Mouse (Mus musculus) kidney, adult 10 weeks (tissue): ENCODE measurements around the gene Rab21. TPM values are rescaled to one million over a fixed set of nuclear protein-coding genes. Genes with fewer than 3 reads are reported as not detected.

Experiments
- polyA plus RNA-seq: library from polyadenylated mRNA; stranded (reverse); fragments of 350-450 nt; fragmentation: Illumina TruSeq; extraction: RNeasy Lipid Tissue Mini Kit (QIAGEN cat#74804); gene quantifications from one replicate; pipeline ENCODE4 v1.2.3, GENCODE M21; 2014; ENCODE audit warnings: low read depth, low replicate concordance

Rab21 gene
- polyA plus RNA-seq, result 96.2 TPM

GRCm38 (mm10) chr10:115315473-115316171 lies at the start of gene Rab21:
Gene Rab21 (minus strand): TSS chr10:115315594.

DNA sequence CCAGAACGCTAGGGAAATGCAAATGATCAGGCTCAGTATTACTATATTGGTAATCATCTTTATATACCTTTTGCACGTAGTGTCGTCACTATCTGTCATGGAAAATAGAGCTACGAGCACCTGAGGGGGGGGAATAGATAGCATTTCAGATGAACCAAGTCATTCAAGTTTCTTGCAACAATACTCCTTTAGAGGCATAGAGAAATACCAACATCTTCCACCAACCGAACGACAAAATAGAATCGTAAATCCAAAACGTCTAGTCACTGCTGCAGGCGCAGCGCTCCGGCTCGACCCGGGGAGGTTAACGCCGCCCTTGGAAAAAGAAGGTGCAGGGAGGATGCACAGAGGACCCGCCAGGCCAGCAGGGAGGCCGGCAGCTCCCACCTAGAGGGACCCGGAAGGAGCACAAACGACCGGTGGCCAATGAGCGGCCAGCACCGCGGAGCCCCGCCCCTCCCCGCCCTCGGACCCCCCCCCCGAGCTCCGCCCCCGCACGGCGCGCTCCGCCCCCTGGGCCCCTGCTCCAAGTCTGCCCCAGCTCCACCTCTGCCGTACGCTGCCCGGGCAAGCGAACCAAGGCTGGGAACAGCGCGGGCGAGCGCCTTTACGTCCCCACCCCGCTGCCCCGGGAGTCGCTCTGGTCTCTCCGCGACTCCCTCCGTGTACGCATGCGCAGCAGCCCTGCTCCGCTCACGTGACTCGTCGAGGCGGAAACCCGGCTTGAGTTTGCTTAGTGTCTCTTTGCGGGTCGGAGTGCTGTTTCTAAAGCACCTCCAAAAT lies 46.6 kb upstream of the Rab21 start, which contains the start of gene Tmem19:
Tmem19 (minus strand) TSS at position 662 of the 783 bp plus-strand sequence.

DNA sequence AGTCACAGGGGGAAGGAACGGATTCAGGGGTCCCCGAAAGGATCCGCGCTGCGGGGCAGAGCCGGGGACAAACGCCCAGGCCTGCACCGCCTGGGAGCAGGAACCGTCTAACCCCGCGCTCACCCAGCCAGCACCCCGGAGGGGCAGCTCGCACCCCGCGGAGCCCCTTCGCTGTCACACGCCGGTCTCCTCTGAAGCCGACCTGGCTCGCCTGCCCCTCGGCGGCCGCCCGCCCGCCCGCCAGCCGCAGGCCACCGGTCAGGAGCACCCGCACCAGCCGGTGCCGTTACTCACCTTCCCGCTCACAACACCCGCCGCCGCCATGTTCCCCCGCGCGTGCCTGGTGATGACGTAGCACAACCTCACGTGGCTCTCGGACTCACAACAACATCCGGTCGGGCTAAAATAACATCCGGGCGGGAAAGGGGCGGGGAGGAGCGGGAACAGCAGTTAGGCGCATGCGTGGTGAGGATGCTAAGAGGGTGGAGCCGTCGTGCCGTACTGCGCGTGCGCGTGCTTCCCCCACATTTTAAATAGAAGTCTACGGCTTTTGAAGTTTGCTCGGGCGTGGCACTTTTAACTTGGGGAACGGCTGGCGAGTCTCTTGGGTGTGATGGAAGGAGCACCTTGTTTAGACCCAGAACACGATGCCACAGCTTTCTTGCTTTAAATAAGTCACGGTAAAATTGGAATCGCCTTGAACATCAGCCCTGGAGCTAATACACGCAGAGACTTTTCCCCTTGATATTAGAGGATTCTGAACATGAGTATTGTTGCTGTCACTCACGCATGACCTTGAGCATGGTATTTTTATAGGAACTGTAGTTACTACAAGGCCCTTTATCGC lies 64.1 kb downstream of the Rab21 start, which contains the start of gene Tbc1d15:
Tbc1d15 (minus strand) TSS at position 380 of the 847 bp plus-strand sequence.

Other genes with a start within 250 kb of the Rab21 start
- not detected for gene Tph2, start 130.6 kb downstream of the Rab21 start, polyA plus RNA-seq
- 81.5 TPM for gene Tbc1d15, start 64.1 kb downstream of the Rab21 start, polyA plus RNA-seq
- gene Tmem19, start 46.9 kb upstream of the Rab21 start, polyA plus RNA-seq, result 139 TPM
- 43.9 TPM for gene Thap2, start 68.8 kb upstream of the Rab21 start, polyA plus RNA-seq
- gene Zfc3h1, start 69.4 kb upstream of the Rab21 start, polyA plus RNA-seq, result 95.6 TPM